Mouse (Mus musculus): ENCODE measurements around the gene Ak4.
"Not testable (repeated sequence)": the region's sequence is repeated elsewhere in the genome, so short reads cannot be mapped to it uniquely, and the experiment has no call there.

Ak4 gene

GRCm38 (mm10) chr4:101419151-101419910, at the start of gene Ak4:
Gene Ak4 (plus strand): TSS chr4:101419277.
- no peak for DNase-seq (ENCODE audit: low spot score)

- DNase-seq (ENCODE audit: low spot score): no peak
Observed at GRCm38 (mm10) chr4:101369738-101370275, 49.3 kb upstream of the Ak4 start.

GRCm38 (mm10) chr4:101372283-101372682, 46.8 kb upstream of the Ak4 start:
- no peak for DNase-seq (ENCODE audit: low spot score)

GRCm38 (mm10) chr4:101372751-101373150, 46.3 kb upstream of the Ak4 start:
- no peak for DNase-seq (ENCODE audit: low spot score)

- no peak for DNase-seq (ENCODE audit: low spot score)
Observed at GRCm38 (mm10) chr4:101374104-101374503, 45.0 kb upstream of the Ak4 start.

- no peak for DNase-seq (ENCODE audit: low spot score)
Observed at GRCm38 (mm10) chr4:101376835-101377234, 42.2 kb upstream of the Ak4 start.

GRCm38 (mm10) chr4:101378241-101378640, 40.8 kb upstream of the Ak4 start:
- DNase-seq (ENCODE audit: low spot score): no peak

GRCm38 (mm10) chr4:101378778-101379177, 40.3 kb upstream of the Ak4 start:
- no peak for DNase-seq (ENCODE audit: low spot score)

GRCm38 (mm10) chr4:101385002-101385401, 34.1 kb upstream of the Ak4 start:
- DNase-seq (ENCODE audit: low spot score): no peak

GRCm38 (mm10) chr4:101388246-101388645, 30.8 kb upstream of the Ak4 start:
- no peak for DNase-seq (ENCODE audit: low spot score)

GRCm38 (mm10) chr4:101388656-101389055, 30.4 kb upstream of the Ak4 start:
- not testable (repeated sequence) for DNase-seq (ENCODE audit: low spot score)

GRCm38 (mm10) chr4:101392229-101392628, 26.8 kb upstream of the Ak4 start:
- DNase-seq (ENCODE audit: low spot score): no peak

- no peak for DNase-seq (ENCODE audit: low spot score)
Observed at GRCm38 (mm10) chr4:101393292-101393711, 25.8 kb upstream of the Ak4 start.

GRCm38 (mm10) chr4:101395021-101395533, 24.0 kb upstream of the Ak4 start:
- no peak for DNase-seq (ENCODE audit: low spot score)

- no peak for DNase-seq (ENCODE audit: low spot score)
Observed at GRCm38 (mm10) chr4:101400025-101400594, 19.0 kb upstream of the Ak4 start.

- no peak for DNase-seq (ENCODE audit: low spot score)
Observed at GRCm38 (mm10) chr4:101401945-101402344, 17.1 kb upstream of the Ak4 start.

- no peak for DNase-seq (ENCODE audit: low spot score)
Observed at GRCm38 (mm10) chr4:101404863-101405262, 14.2 kb upstream of the Ak4 start.

- no peak for DNase-seq (ENCODE audit: low spot score)
Observed at GRCm38 (mm10) chr4:101406411-101407196, 12.5 kb upstream of the Ak4 start.

GRCm38 (mm10) chr4:101416966-101417365, 2.1 kb upstream of the Ak4 start:
- no peak for DNase-seq (ENCODE audit: low spot score)

GRCm38 (mm10) chr4:101419911-101420880, 1.1 kb downstream of the Ak4 start:
- DNase-seq (ENCODE audit: low spot score): no peak

GRCm38 (mm10) chr4:101422996-101423395, 3.9 kb downstream of the Ak4 start:
- no peak for DNase-seq (ENCODE audit: low spot score)

Measured in spleen, adult 12 weeks (tissue).